Mouse (Mus musculus): Measurements from ENCODE around the gene Fxyd6. TPM values are rescaled to one million over a fixed set of nuclear protein-coding genes. Genes with fewer than 3 reads are reported as not detected.

Fxyd6 gene
- total and polyA plus RNA-seq, 3 experiments: 0.08 TPM; not detected in 2

- Histone ChIP-seq H3K9ac (ENCODE audit: insufficient read depth, low read depth) (no peak overlapping the region), H3K36me3 (replicated peaks in 1 of 2; ENCODE audit: control insufficient read depth in 1 of 2, insufficient read depth in 1 of 2, low read length in 1 of 2) (no peaks in the 10 kb centered on the region), H3K4me1 (ENCODE audit: control insufficient read depth in 1 of 2, insufficient read depth in 2 of 2) (peaks cover 0 to 20% of the 10 kb centered on the region in 2 experiments; a peak in 2 of 4 replicates), H3K27me3 (replicated peaks) (no peaks in the 10 kb centered on the region), H3K79me2 (replicated peaks; ENCODE audit: control insufficient read depth, extremely low read depth, insufficient read depth, poor library complexity, severe bottlenecking) (no peaks in the 10 kb centered on the region), H3K4me2 (ENCODE audit: insufficient read depth, low read depth, poor library complexity, severe bottlenecking) (no peak overlapping the region), H3K4me3 (replicated peaks in 1 of 3; ENCODE audit: low read depth in 2 of 3, low read length in 2 of 3, poor library complexity in 1 of 3) (no peak overlapping the region), H3K9me3 (replicated peaks; ENCODE audit: low read length) (no peaks in the 10 kb centered on the region), H3K27ac (ENCODE audit: insufficient read depth, low read depth) (no peak overlapping the region)
- no peak for DNase-seq (ENCODE audit: extremely low read depth)
- dilution Hi-C loops (cut with MboI; ENCODE audit: extremely low pct_ligation_motif_present, extremely low pct_unique_long_range_greater_than_20kb, low sequenced_read_pairs): no loop called here
- TF ChIP-seq MXI1 (IDR thresholded peaks at IDR 0.05; ENCODE audit: low read depth, low read length): no peak
- no peak for TF ChIP-seq MEF2A (IDR thresholded peaks at IDR 0.05; ENCODE audit: borderline replicate concordance, low read depth, low read length)
- no peak for TF ChIP-seq SIN3A (IDR thresholded peaks at IDR 0.05; ENCODE audit: low read length)
- TF ChIP-seq MAX (IDR thresholded peaks at IDR 0.05; ENCODE audit: low read length): no peak
- no peak for TF ChIP-seq ETS1 (conservative IDR thresholded peaks at IDR 0.05; ENCODE audit: low read depth, low read length)
- in situ Hi-C loops (cut with MboI; ENCODE audit: low pct_ligation_motif_present, low pct_unique_long_range_greater_than_20kb, low sequenced_read_pairs): no loop called here
These were observed 52.8 kb downstream of the Fxyd6 start for GRCm38 (mm10) chr9:45422761-45423298.

DNA sequence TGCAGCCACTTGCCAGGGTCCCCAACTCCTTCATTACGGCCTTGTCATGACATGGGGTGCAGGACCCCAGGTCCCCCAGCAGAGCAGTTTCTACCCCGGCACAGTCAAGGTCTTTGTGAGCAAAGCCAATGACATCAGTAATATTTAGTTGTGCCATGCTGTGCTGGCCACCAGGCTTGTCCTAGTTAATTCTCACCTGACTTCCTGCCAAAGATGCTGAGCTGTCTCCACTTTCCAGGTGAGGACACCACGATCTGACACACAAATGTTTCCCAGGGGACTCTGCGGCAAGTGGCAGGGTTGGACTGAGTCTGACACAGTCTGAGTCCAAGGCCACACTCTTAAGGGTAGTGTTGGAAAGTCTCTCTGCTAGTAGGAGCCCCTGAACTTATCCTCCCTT is 56.5 kb downstream of the Fxyd6 start, which contains the start of gene Dscaml1:
TSS of gene Dscaml1 (plus strand) at position 173 of the 400 bp plus-strand sequence.
- DNase-seq (ENCODE audit: extremely low read depth): no peak
- H3K4me1 ChIP-seq (ENCODE audit: control insufficient read depth in 1 of 2, insufficient read depth in 2 of 2): peaks cover 0 to 10% of the 10 kb centered on the region in 2 experiments; a peak in 2 of 4 replicates
- TF ChIP-seq UBTF (IDR thresholded peaks at IDR 0.05; ENCODE audit: low read depth, low read length) (no peak), MEF2A (IDR thresholded peaks at IDR 0.05; ENCODE audit: borderline replicate concordance, low read depth, low read length) (no peak), MAFK (IDR thresholded peaks at IDR 0.05; ENCODE audit: insufficient replicate concordance, low read length) (no peak), PAX5 (IDR thresholded peaks at IDR 0.05; ENCODE audit: low read length) (no peak), KAT2A (IDR thresholded peaks at IDR 0.05; ENCODE audit: insufficient replicate concordance, low read length) (no peak), TBP (conservative IDR thresholded peaks at IDR 0.05; ENCODE audit: low read depth, low read length) (no peak), ZC3H11A (IDR thresholded peaks at IDR 0.05; ENCODE audit: low read depth, low read length) (no peak), JUN (IDR thresholded peaks at IDR 0.05; ENCODE audit: insufficient read depth, low read depth, low read length) (no peak), TCF12 (IDR thresholded peaks at IDR 0.05; ENCODE audit: low read depth, low read length) (no peak), SMC3 (IDR thresholded peaks at IDR 0.05; ENCODE audit: low read depth, low read length) (no peak), GABPA (IDR thresholded peaks at IDR 0.05; ENCODE audit: insufficient replicate concordance, low read depth, low read length) (no peak), POLR2A (IDR thresholded peaks at IDR 0.05; ENCODE audit: low read depth, low read length) (no peak), NELFE (IDR thresholded peaks at IDR 0.05; ENCODE audit: low read depth, low read length) (no peak), ZNF384 (IDR thresholded peaks at IDR 0.05; ENCODE audit: low read depth, low read length) (no peak), USF1 (IDR thresholded peaks at IDR 0.05; ENCODE audit: low read depth, low read length) (no peak), BHLHE40 (IDR thresholded peaks at IDR 0.05; ENCODE audit: low read depth, low read length) (no peak), NRF1 (IDR thresholded peaks at IDR 0.05; ENCODE audit: low read depth, low read length) (no peak)
- in situ Hi-C loops (cut with MboI; ENCODE audit: low pct_ligation_motif_present, low pct_unique_long_range_greater_than_20kb, low sequenced_read_pairs): no loop called here
- H3K36me3 ChIP-seq (replicated peaks in 1 of 2; ENCODE audit: control insufficient read depth in 1 of 2, insufficient read depth in 1 of 2, low read length in 1 of 2): no peaks in the 10 kb centered on the region
- H3K9me3 ChIP-seq (replicated peaks; ENCODE audit: low read length): no peaks in the 10 kb centered on the region
- no peak within 1 kb of the TSS for H3K4me3 ChIP-seq (replicated peaks in 1 of 3; ENCODE audit: low read depth in 2 of 3, low read length in 2 of 3, poor library complexity in 1 of 3)
- H3K27ac ChIP-seq (ENCODE audit: insufficient read depth, low read depth): no peak within 1 kb of the TSS
- no peaks in the 10 kb centered on the region for H3K79me2 ChIP-seq (replicated peaks; ENCODE audit: control insufficient read depth, extremely low read depth, insufficient read depth, poor library complexity, severe bottlenecking)
- no peak within 1 kb of the TSS for H3K4me2 ChIP-seq (ENCODE audit: insufficient read depth, low read depth, poor library complexity, severe bottlenecking)
- dilution Hi-C loops (cut with MboI; ENCODE audit: extremely low pct_ligation_motif_present, extremely low pct_unique_long_range_greater_than_20kb, low sequenced_read_pairs): no loop called here
- no peak within 1 kb of the TSS for H3K9ac ChIP-seq (ENCODE audit: insufficient read depth, low read depth)
- no peaks in the 10 kb centered on the region for H3K27me3 ChIP-seq (replicated peaks)

Measured in CH12.LX (cell line).